Mouse (Mus musculus) Patski (cell line): ENCODE measurements around the gene Xpot. TPM values are rescaled to one million over a fixed set of nuclear protein-coding genes. Genes with fewer than 3 reads are reported as not detected.
A peak's percentile ranks its signal among the peaks of the same experiment; 100 is the strongest.

Experiments
- ATAC-seq: fragments of 100-300 bp; one replicate; pipeline ENCODE4 v1.8.0; 2021
- CTCF ChIA-PET: fragments of 350-600 bp; sonication (Branson Sonifier 250); formaldehyde crosslinking; loops from one replicate; lab custom pipeline; 2022; ENCODE audit warnings: inconsistent platforms; lab: Charles Lee
- POLR2A ChIA-PET: fragments of 350-600 bp; sonication (Branson Sonifier 250); formaldehyde crosslinking; loops from one replicate; lab custom pipeline; 2022; ENCODE audit warnings: antibody characterized with exemption, inconsistent platforms; lab: Charles Lee
- DNase-seq: peaks from one replicate; pipeline ENCODE4 v3.0.0-alpha.2; 2011; ENCODE audit warnings: low read depth, low spot score
- H3K27me3 ChIP-seq: fragments of 371-371 bp; one replicate; pipeline ENCODE4 v1.5.1; 2021
- CTCF ChIP-seq: fragments of 100-300 bp; IDR thresholded peaks from one replicate; pipeline ENCODE4 v1.5.1; 2021
- in situ Hi-C: fragments of 300-500 bp; cut with MboI; formaldehyde crosslinking; loops from 3 replicates; pipeline ENCODE4 v1.11.1; 2018; ENCODE audit warnings: low pct_unique_long_range_greater_than_20kb, mixed read lengths
- polyA plus RNA-seq: library from polyadenylated mRNA; unstranded; gene quantifications from one replicate; pipeline ENCODE4 v1.2.3, GENCODE M21; 2021

The Xpot gene
- polyA plus RNA-seq, result 67.3 TPM

GRCm38 (mm10) chr10:121626186-121626882 is at the start of gene Xpot:
TSS of gene Xpot (minus strand) at chr10:121626332.
- in situ Hi-C loops, result no loop called here
- ATAC-seq (peak; percentile 96), DNase-seq (peak; percentile 83)
- ChIA-PET POLR2A (interaction anchor here (0.9 kb wide), 1 partner anchor 11 kb away, joined by 3 read pairs; no protein-coding TSS in a partner anchor), CTCF (no interaction called here)
- TF ChIP-seq CTCF, result no peak
- H3K27me3 ChIP-seq, result no peaks in the 10 kb centered on the region

- TF ChIP-seq CTCF, result no peak
- in situ Hi-C loops, result no loop called here
- H3K27me3 ChIP-seq, result peaks cover 6% of the 10 kb centered on the region
- ChIA-PET POLR2A (no interaction called here), CTCF (no interaction called here)
- ATAC-seq, result no peak
- DNase-seq, result no peak
Observed at GRCm38 (mm10) chr10:121669103-121669502, 43.0 kb upstream of the Xpot start.

- no peak for ATAC-seq
Observed at GRCm38 (mm10) chr10:121665631-121666145, 39.6 kb upstream of the Xpot start.

GRCm38 (mm10) chr10:121663599-121663998 is 37.5 kb upstream of the Xpot start:
- CTCF ChIA-PET, result no interaction called here
- in situ Hi-C loops, result no loop called here

More at GRCm38 (mm10) chr10:121665631-121666145, 39.6 kb upstream of the Xpot start:
- ChIA-PET CTCF (no interaction called here), POLR2A (interaction anchor here (0.6 kb wide), 1 partner anchor 13 kb away, joined by 5 read pairs; no protein-coding TSS in a partner anchor)
- peaks cover 6% of the 10 kb centered on the region for H3K27me3 ChIP-seq
- no peak for DNase-seq
- no peak for TF ChIP-seq CTCF
- in situ Hi-C loops, result no loop called here

GRCm38 (mm10) chr10:121662711-121663110 is 36.6 kb upstream of the Xpot start:
- in situ Hi-C loops, result no loop called here
- H3K27me3 ChIP-seq, result peaks cover 6% of the 10 kb centered on the region
- DNase-seq, result no peak
- ChIA-PET CTCF (no interaction called here), POLR2A (no interaction called here)
- TF ChIP-seq CTCF, result no peak
- no peak for ATAC-seq

More at GRCm38 (mm10) chr10:121663599-121663998, 37.5 kb upstream of the Xpot start:
- peaks cover 6% of the 10 kb centered on the region for H3K27me3 ChIP-seq
- ATAC-seq, result no peak
- POLR2A ChIA-PET, result no interaction called here
- no peak for DNase-seq
- no peak for TF ChIP-seq CTCF

- ChIA-PET CTCF (interaction anchor here (1.1 kb wide), 1 partner anchor 8 kb away, joined by 4 read pairs; no protein-coding TSS in a partner anchor), POLR2A (no interaction called here)
- H3K27me3 ChIP-seq, result peaks cover 16% of the 10 kb centered on the region
- in situ Hi-C loops, result no loop called here
- TF ChIP-seq CTCF, result no peak
- ATAC-seq, result no peak
- no peak for DNase-seq
Observed at GRCm38 (mm10) chr10:121655907-121656306, 29.8 kb upstream of the Xpot start.

GRCm38 (mm10) chr10:121653079-121653478 is 26.9 kb upstream of the Xpot start:
- peaks cover 21% of the 10 kb centered on the region for H3K27me3 ChIP-seq
- ATAC-seq (no peak), DNase-seq (no peak)
- CTCF ChIA-PET, result interaction anchor here (1.6 kb wide), 1 partner anchor 399 kb away, joined by 4 read pairs; no protein-coding TSS in a partner anchor
- in situ Hi-C loops, result no loop called here
- POLR2A ChIA-PET, result interaction anchor here (0.6 kb wide), 1 partner anchor 13 kb away, joined by 5 read pairs; no protein-coding TSS in a partner anchor
- TF ChIP-seq CTCF, result no peak

- CTCF ChIA-PET, result interaction anchor here (2.2 kb wide), 1 partner anchor 13 kb away, joined by 6 read pairs; no protein-coding TSS in a partner anchor
- in situ Hi-C loops, result no loop called here
- H3K27me3 ChIP-seq, result peaks cover 28% of the 10 kb centered on the region
- DNase-seq, result no peak
- POLR2A ChIA-PET, result no interaction called here
- ATAC-seq, result no peak
- TF ChIP-seq CTCF, result no peak
Observed at GRCm38 (mm10) chr10:121646294-121646693, 20.2 kb upstream of the Xpot start.

- CTCF ChIA-PET, result no interaction called here
- no peak for TF ChIP-seq CTCF
- peaks cover 40% of the 10 kb centered on the region for H3K27me3 ChIP-seq
- in situ Hi-C loops, result no loop called here
- no peak for DNase-seq
- ATAC-seq, result no peak
- POLR2A ChIA-PET, result no interaction called here
Observed at GRCm38 (mm10) chr10:121642054-121642947, 16.2 kb upstream of the Xpot start.

GRCm38 (mm10) chr10:121641272-121642053 is 15.3 kb upstream of the Xpot start, which contains the start of gene D930020B18Rik:
TSS of gene D930020B18Rik (plus strand) at chr10:121641588.
- POLR2A ChIA-PET, result no interaction called here
- no peak for TF ChIP-seq CTCF
- DNase-seq (no peak), ATAC-seq (no peak)
- in situ Hi-C loops, result no loop called here
- CTCF ChIA-PET, result interaction anchor here (1.9 kb wide), 1 partner anchor 411 kb away, joined by 5 read pairs; no protein-coding TSS in a partner anchor
- peaks cover 40% of the 10 kb centered on the region for H3K27me3 ChIP-seq
